Mouse (Mus musculus) MEL (cell line): ENCODE data around the gene Wdr24. TPM values are rescaled to one million over a fixed set of nuclear protein-coding genes. Genes with fewer than 3 reads are reported as not detected.

ENCODE experiments used
- DNase-seq: peaks from one replicate; pipeline ENCODE4 v3.0.0; 2011; ENCODE audit warnings: low read depth, low spot score
- H3K27ac ChIP-seq: 2 replicates; pipeline ENCODE4 v1.5.1; 2012; ENCODE audit warnings: low read depth, mild to moderate bottlenecking, control low read depth, low read length, moderate library complexity; ENCODE audit not compliant: control insufficient read depth
- H3K27me3 ChIP-seq, 2 experiments: fragments of 150-350 bp in 1 of 2; sonication (generic) in 1 of 2; 2 replicates each; pipeline ENCODE4 v1.6.1; 2012; ENCODE audit warnings: low read length in 2 of 2, mild to moderate bottlenecking in 2 of 2, improper control_type of control experiment in 1 of 2, moderate library complexity in 1 of 2; ENCODE audit not compliant: insufficient read depth in 2 of 2, control insufficient read depth in 1 of 2
- H3K36me3 ChIP-seq, 2 experiments: 2 replicates each; pipeline ENCODE4 v1.6.1; 2012 to 2014; ENCODE audit warnings: low read length in 2 of 2, improper control_type of control experiment in 1 of 2, inconsistent platforms in 1 of 2, mild to moderate bottlenecking in 1 of 2; ENCODE audit not compliant: insufficient read depth in 2 of 2, control insufficient read depth in 1 of 2
- H3K4me1 ChIP-seq, 2 experiments: fragments of 150-350 bp in 1 of 2; sonication (generic) in 1 of 2; 2 replicates each; pipeline ENCODE4 v1.6.1; 2012; ENCODE audit warnings: low read length in 2 of 2, improper control_type of control experiment in 1 of 2, mild to moderate bottlenecking in 1 of 2; ENCODE audit not compliant: insufficient read depth in 2 of 2, control insufficient read depth in 1 of 2
- H3K4me3 ChIP-seq, 2 experiments: fragments of 150-350 bp in 1 of 2; sonication (generic) in 1 of 2; 2 replicates each; pipeline ENCODE4 v1.5.1; 2012; ENCODE audit warnings: low read depth in 2 of 2, low read length in 2 of 2, mild to moderate bottlenecking in 2 of 2, moderate library complexity in 2 of 2, control low read depth in 1 of 2, improper control_type of control experiment in 1 of 2; ENCODE audit not compliant: control insufficient read depth in 1 of 2, insufficient read depth in 1 of 2
- H3K79me2 ChIP-seq: 2 replicates; pipeline ENCODE4 v1.6.1; 2012; ENCODE audit warnings: mild to moderate bottlenecking, low read length, moderate library complexity; ENCODE audit not compliant: control insufficient read depth, poor library complexity, insufficient read depth
- H3K9ac ChIP-seq: 2 replicates; pipeline ENCODE4 v1.6.1; 2012; ENCODE audit warnings: low read depth, mild to moderate bottlenecking, control low read depth, low read length, moderate library complexity; ENCODE audit not compliant: control insufficient read depth, poor library complexity, severe bottlenecking
- H3K9me3 ChIP-seq: fragments of 150-350 bp; sonication (generic); replicated peaks from 2 replicates; pipeline ENCODE4 v1.6.1; 2012; ENCODE audit warnings: mild to moderate bottlenecking, low read length, improper control_type of control experiment, moderate library complexity; ENCODE audit not compliant: insufficient read depth
- CHD2 ChIP-seq: IDR thresholded peaks from 2 replicates; pipeline ENCODE4 v1.6.1; 2011; ENCODE audit warnings: low read length, improper control_type of control experiment
- ELF1 ChIP-seq: IDR thresholded peaks from 2 replicates; pipeline ENCODE4 v1.6.1; 2014; ENCODE audit warnings: low read depth, mild to moderate bottlenecking, inconsistent platforms, low read length, improper control_type of control experiment, moderate library complexity
- HCFC1 ChIP-seq: IDR thresholded peaks from 2 replicates; pipeline ENCODE4 v1.6.1; 2012; ENCODE audit warnings: low read depth, mild to moderate bottlenecking, inconsistent platforms, low read length, improper control_type of control experiment, moderate library complexity
- JUND ChIP-seq: IDR thresholded peaks from 2 replicates; pipeline ENCODE4 v1.6.1; 2011; ENCODE audit warnings: low read depth, mild to moderate bottlenecking, improper control_type of control experiment, low read length
- KAT2A ChIP-seq: conservative IDR thresholded peaks from 2 replicates; pipeline ENCODE4 v1.6.1; 2012; ENCODE audit warnings: low read depth, low read length, improper control_type of control experiment, inconsistent platforms
- MAFK ChIP-seq: IDR thresholded peaks from 2 replicates; pipeline ENCODE4 v1.6.1; 2011; ENCODE audit warnings: low read depth, mild to moderate bottlenecking, low read length, improper control_type of control experiment, borderline replicate concordance
- MYB ChIP-seq: IDR thresholded peaks from 2 replicates; pipeline ENCODE4 v1.6.1; 2011; ENCODE audit warnings: mild to moderate bottlenecking, low read depth, low read length, improper control_type of control experiment
- NRF1 ChIP-seq: IDR thresholded peaks from 2 replicates; pipeline ENCODE4 v1.6.1; 2014; ENCODE audit warnings: low read depth, mild to moderate bottlenecking, inconsistent platforms, low read length, improper control_type of control experiment, moderate library complexity; ENCODE audit not compliant: poor library complexity, insufficient read depth, severe bottlenecking
- POLR2AphosphoS2 ChIP-seq: IDR thresholded peaks from 2 replicates; pipeline ENCODE4 v1.6.1; 2011; ENCODE audit warnings: low read length, improper control_type of control experiment
- POLR2AphosphoS5 ChIP-seq: IDR thresholded peaks from 2 replicates; pipeline ENCODE4 v1.6.1; 2012; ENCODE audit warnings: low read depth, borderline replicate concordance, mild to moderate bottlenecking, inconsistent platforms, low read length, moderate library complexity, mixed read lengths
- RAD21 ChIP-seq: IDR thresholded peaks from 2 replicates; pipeline ENCODE4 v1.6.1; 2011; ENCODE audit warnings: mild to moderate bottlenecking, low read depth, low read length, improper control_type of control experiment
- RCOR1 ChIP-seq: IDR thresholded peaks from 2 replicates; pipeline ENCODE4 v1.6.1; 2012; ENCODE audit warnings: low read depth, mild to moderate bottlenecking, inconsistent platforms, low read length, improper control_type of control experiment
- TBP ChIP-seq: IDR thresholded peaks from 2 replicates; pipeline ENCODE4 v1.8.0; 2011; ENCODE audit warnings: low read depth, low read length, improper control_type of control experiment
- ZC3H11A ChIP-seq: IDR thresholded peaks from 2 replicates; pipeline ENCODE4 v1.6.1; 2012; ENCODE audit warnings: low read depth, mild to moderate bottlenecking, inconsistent platforms, low read length, improper control_type of control experiment
- ZMIZ1 ChIP-seq: IDR thresholded peaks from 2 replicates; pipeline ENCODE4 v1.6.1; 2012; ENCODE audit warnings: low read depth, mild to moderate bottlenecking, inconsistent platforms, low read length, improper control_type of control experiment, moderate library complexity
- polyA plus RNA-seq, 2 experiments: library from polyadenylated mRNA; stranded (reverse) in 1 of 2; unstranded in 1 of 2; fragments of >175 nt in 1 of 2; fragments of >200 nt in 1 of 2; gene quantifications; 2 replicates each; pipeline versions ENCODE4 v1.2.1 to v1.2.4; 2012; ENCODE audit warnings: low replicate concordance in 2 of 2, low read depth in 1 of 2; ENCODE audit not compliant: insufficient read length in 2 of 2, insufficient read depth in 1 of 2, missing spikeins in 1 of 2
- total RNA-seq: library from RNA; depleted of rRNA; stranded (reverse); fragments of 300-350 nt; gene quantifications from 2 replicates; pipeline ENCODE4 v1.2.3, GENCODE M21; 2012; rRNA removed

Gene Wdr24
- total and polyA plus RNA-seq, 3 experiments = 35.0 to 38.8 TPM; not detected in 1

GRCm38 (mm10) chr17:25877741-25878610 is 54.5 kb downstream of the Wdr24 start:
- peaks cover 2 to 19% of the 10 kb centered on the region in 2 experiments; a peak in 3 of 4 replicates for H3K4me1 ChIP-seq
- peaks cover 0 to 7% of the 10 kb centered on the region in 2 experiments; a peak in 2 of 4 replicates for H3K36me3 ChIP-seq
- DNase-seq = no peak

More at GRCm38 (mm10) chr17:25877741-25878610, 54.5 kb downstream of the Wdr24 start:
- TF ChIP-seq ZMIZ1 = no peak
- TF ChIP-seq TBP = no peak
- TF ChIP-seq MAFK = no peak
- TF ChIP-seq RCOR1 = no peak
- TF ChIP-seq POLR2AphosphoS5 = no peak
- no peak for TF ChIP-seq ELF1
- no peak for TF ChIP-seq RAD21
- TF ChIP-seq CHD2 = no peak
- no peak for TF ChIP-seq POLR2AphosphoS2
- TF ChIP-seq JUND = no peak
- TF ChIP-seq NRF1 = no peak
- no peak for TF ChIP-seq MYB
- no peak for TF ChIP-seq ZC3H11A
- TF ChIP-seq HCFC1 = no peak
- no peak for TF ChIP-seq KAT2A
- H3K9ac ChIP-seq = no peak overlapping the region
- H3K79me2 ChIP-seq = peaks cover 6% of the 10 kb centered on the region; the same call in 1 of the 2 replicates
- H3K27ac ChIP-seq = no peak overlapping the region
- H3K9me3 ChIP-seq = no peaks in the 10 kb centered on the region
- no peak overlapping the region for H3K4me3 ChIP-seq
- no peaks in the 10 kb centered on the region for H3K27me3 ChIP-seq

Other genes with a start within 250 kb of the Wdr24 start
- gene Lmf1, start 244.5 kb upstream of the Wdr24 start, total RNA-seq = 14.0 and 16.0 TPM in 2 replicates
- gene Lmf1, start 244.5 kb upstream of the Wdr24 start, polyA plus RNA-seq = 10 to 100 TPM in 1 of 2 experiments, not detected in 1; 30.5 TPM
- gene Gng13, start 106.5 kb upstream of the Wdr24 start, total RNA-seq = 3.1 and 3.9 TPM in 2 replicates
- under 1 TPM in 1 of 2 experiments, not detected in 1; 0.13 TPM for gene Gng13, start 106.5 kb upstream of the Wdr24 start, polyA plus RNA-seq
- 29.9 and 35.5 TPM in 2 replicates for gene Chtf18, start 96.2 kb upstream of the Wdr24 start, total RNA-seq
- 10 to 100 TPM in 1 of 2 experiments, not detected in 1; 71.1 TPM for gene Chtf18, start 96.2 kb upstream of the Wdr24 start, polyA plus RNA-seq
- 7.3 and 8.2 TPM in 2 replicates for gene Rpusd1, start 96.0 kb upstream of the Wdr24 start, total RNA-seq
- 10 to 100 TPM in 1 of 2 experiments, not detected in 1; 23.9 TPM for gene Rpusd1, start 96.0 kb upstream of the Wdr24 start, polyA plus RNA-seq
- 0.08 TPM in 1 of 2 replicates, not detected in the other for gene Mslnl, start 87.6 kb upstream of the Wdr24 start, total RNA-seq
- under 1 TPM in 1 of 2 experiments, not detected in 1; 0.08 TPM for gene Mslnl, start 87.6 kb upstream of the Wdr24 start, polyA plus RNA-seq
- not detected in 2 replicates for gene Msln, start 69.2 kb upstream of the Wdr24 start, total RNA-seq
- not detected for gene Msln, start 69.2 kb upstream of the Wdr24 start, polyA plus RNA-seq
- 26.9 and 34.3 TPM in 2 replicates for gene Narfl, start 49.9 kb upstream of the Wdr24 start, total RNA-seq
- 10 to 100 TPM in 1 of 2 experiments, not detected in 1; 30.6 TPM for gene Narfl, start 49.9 kb upstream of the Wdr24 start, polyA plus RNA-seq
- 10.7 and 12.6 TPM in 2 replicates for gene Haghl, start 38.0 kb upstream of the Wdr24 start, total RNA-seq
- 10 to 100 TPM in 1 of 2 experiments, not detected in 1; 13.2 TPM for gene Haghl, start 38.0 kb upstream of the Wdr24 start, polyA plus RNA-seq
- 0.08 TPM in 1 of 2 replicates, not detected in the other for gene Ccdc78, start 37.0 kb upstream of the Wdr24 start, total RNA-seq
- under 1 TPM in 1 of 2 experiments, not detected in 1; 0.85 TPM for gene Ccdc78, start 37.0 kb upstream of the Wdr24 start, polyA plus RNA-seq
- 35.3 and 39.0 TPM in 2 replicates for gene Fam173a, start 30.7 kb upstream of the Wdr24 start, total RNA-seq
- 10 to 100 TPM in 1 of 2 experiments, not detected in 1; 36.6 TPM for gene Fam173a, start 30.7 kb upstream of the Wdr24 start, polyA plus RNA-seq
- gene AC134908.4, start 28.0 kb upstream of the Wdr24 start, total RNA-seq = 0.92 TPM in 1 of 2 replicates, not detected in the other
- not detected for gene AC134908.4, start 28.0 kb upstream of the Wdr24 start, polyA plus RNA-seq
- 95.7 and 104 TPM in 2 replicates for gene Metrn, start 26.5 kb upstream of the Wdr24 start, total RNA-seq
- 100 to 1,000 TPM in 1 of 2 experiments, not detected in 1; 116 TPM for gene Metrn, start 26.5 kb upstream of the Wdr24 start, polyA plus RNA-seq
- not detected in 2 replicates for gene Fbxl16, start 14.5 kb upstream of the Wdr24 start, total RNA-seq
- under 1 TPM in 1 of 2 experiments, not detected in 1; 0.11 TPM for gene Fbxl16, start 14.5 kb upstream of the Wdr24 start, polyA plus RNA-seq
- 12.9 and 13.1 TPM in 2 replicates for gene Jmjd8, start 5.2 kb downstream of the Wdr24 start, total RNA-seq
- gene Jmjd8, start 5.2 kb downstream of the Wdr24 start, polyA plus RNA-seq = 10 to 100 TPM in 1 of 2 experiments, not detected in 1; 23.9 TPM
- 74.0 and 75.0 TPM in 2 replicates for gene Stub1, start 9.8 kb downstream of the Wdr24 start, total RNA-seq
- 10 to 100 TPM in 1 of 2 experiments, not detected in 1; 99.7 TPM for gene Stub1, start 9.8 kb downstream of the Wdr24 start, polyA plus RNA-seq
- gene Rhbdl1, start 13.7 kb downstream of the Wdr24 start, total RNA-seq = 1.4 TPM in 2 replicates
- gene Rhbdl1, start 13.7 kb downstream of the Wdr24 start, polyA plus RNA-seq = 1 to 10 TPM in 1 of 2 experiments, not detected in 1; 4.0 TPM
- gene Gm20683, start 18.1 kb downstream of the Wdr24 start, total RNA-seq = 2.8 and 4.9 TPM in 2 replicates
- 1 to 10 TPM in 1 of 2 experiments, not detected in 1; 6.8 TPM for gene Gm20683, start 18.1 kb downstream of the Wdr24 start, polyA plus RNA-seq
- gene Rhot2, start 21.2 kb downstream of the Wdr24 start, total RNA-seq = 24.9 and 29.1 TPM in 2 replicates
- gene Rhot2, start 21.2 kb downstream of the Wdr24 start, polyA plus RNA-seq = 10 to 100 TPM in 1 of 2 experiments, not detected in 1; 54.5 TPM
- gene Wdr90, start 37.9 kb downstream of the Wdr24 start, total RNA-seq = 22.5 and 23.7 TPM in 2 replicates
- 10 to 100 TPM in 1 of 2 experiments, not detected in 1; 44.5 TPM for gene Wdr90, start 37.9 kb downstream of the Wdr24 start, polyA plus RNA-seq
- gene Mcrip2, start 45.1 kb downstream of the Wdr24 start, total RNA-seq = 73.9 and 88.9 TPM in 2 replicates
- 100 to 1,000 TPM; 107 to 281 TPM for gene Mcrip2, start 45.1 kb downstream of the Wdr24 start, polyA plus RNA-seq
- 31.7 and 33.6 TPM in 2 replicates for gene Mettl26, start 51.4 kb downstream of the Wdr24 start, total RNA-seq
- gene Mettl26, start 51.4 kb downstream of the Wdr24 start, polyA plus RNA-seq = 10 to 100 TPM in 1 of 2 experiments, not detected in 1; 50.6 TPM
- 0.13 and 0.19 TPM in 2 replicates for gene Wfikkn1, start 57.2 kb downstream of the Wdr24 start, total RNA-seq
- under 1 TPM in 1 of 2 experiments, not detected in 1; 0.53 TPM for gene Wfikkn1, start 57.2 kb downstream of the Wdr24 start, polyA plus RNA-seq
- 3.7 and 4.8 TPM in 2 replicates for gene Rab40c, start 96.1 kb downstream of the Wdr24 start, total RNA-seq
- 10 to 100 TPM in 1 of 2 experiments, not detected in 1; 23.2 TPM for gene Rab40c, start 96.1 kb downstream of the Wdr24 start, polyA plus RNA-seq
- 50.7 and 67.8 TPM in 2 replicates for gene Pigq, start 121.3 kb downstream of the Wdr24 start, total RNA-seq
- gene Pigq, start 121.3 kb downstream of the Wdr24 start, polyA plus RNA-seq = 100 to 1,000 TPM; 193 to 825 TPM
- gene Nhlrc4, start 121.3 kb downstream of the Wdr24 start, total RNA-seq = 0.16 and 0.23 TPM in 2 replicates
- gene Nhlrc4, start 121.3 kb downstream of the Wdr24 start, polyA plus RNA-seq = under 1 TPM in 1 of 2 experiments, not detected in 1; 0.19 TPM
- gene A930017K11Rik, start 128.9 kb downstream of the Wdr24 start, total RNA-seq = not detected in 2 replicates
- gene A930017K11Rik, start 128.9 kb downstream of the Wdr24 start, polyA plus RNA-seq = not detected
- 5.6 and 6.2 TPM in 2 replicates for gene Capn15, start 162.2 kb downstream of the Wdr24 start, total RNA-seq
- 10 to 100 TPM in 1 of 2 experiments, not detected in 1; 16.2 TPM for gene Capn15, start 162.2 kb downstream of the Wdr24 start, polyA plus RNA-seq
- 3.1 and 3.2 TPM in 2 replicates for gene Rab11fip3, start 245.9 kb downstream of the Wdr24 start, total RNA-seq
- 10 to 100 TPM in 1 of 2 experiments, not detected in 1; 18.9 TPM for gene Rab11fip3, start 245.9 kb downstream of the Wdr24 start, polyA plus RNA-seq